Mouse (Mus musculus): Measurements from ENCODE around the gene Epb41l1. TPM values are rescaled to one million over a fixed set of nuclear protein-coding genes. Genes with fewer than 3 reads are reported as not detected.

Epb41l1 gene
- polyA plus RNA-seq, 1 experiment from 2014 or later = 4.2 TPM

GRCm38 (mm10) chr2:156457343-156457717, 36.6 kb downstream of the Epb41l1 start:
- 63% methylated on average over 4 of the region's 4 CpGs for WGBS

DNA sequence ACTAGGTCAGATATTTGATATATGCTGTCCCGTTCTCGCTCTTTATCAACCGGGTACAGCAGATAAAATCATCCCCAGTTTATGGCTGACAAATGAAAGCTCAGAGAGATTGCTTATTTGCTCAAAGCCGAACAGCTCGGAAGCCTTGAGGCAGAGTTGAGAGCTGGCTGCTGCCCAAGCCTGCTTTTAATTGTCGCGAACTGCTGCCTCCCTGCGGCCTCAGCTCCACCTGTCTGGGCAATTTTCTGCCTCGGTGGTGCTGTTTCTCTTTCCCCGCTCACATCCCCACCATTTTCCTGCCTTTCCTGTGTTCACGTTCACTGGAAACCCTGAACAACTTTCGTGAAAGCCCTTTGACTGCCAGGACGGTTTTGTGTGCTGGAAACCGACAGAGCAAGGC, 39.8 kb downstream of the Epb41l1 start:
- 37% methylated on average over 14 of the region's 14 CpGs for WGBS
- ATAC-seq (replicated peaks; ENCODE audit: low FRiP score, low TSS enrichment, low read depth) (no peak), DNase-seq (ENCODE audit: low spot score) (no peak)
- Histone ChIP-seq H3K36me3 (ENCODE audit: control insufficient read depth, insufficient read depth, low read length) (no peaks in the 10 kb centered on the region), H3K9me3 (ENCODE audit: control insufficient read depth, low read length) (no peaks in the 10 kb centered on the region), H3K4me2 (ENCODE audit: low read length) (no peak overlapping the region), H3K4me1 (replicated peaks; ENCODE audit: control insufficient read depth, insufficient read depth, low read length) (peaks cover 6% of the 10 kb centered on the region), H3K27me3 (replicated peaks; ENCODE audit: control insufficient read depth, insufficient read depth, low read length) (no peaks in the 10 kb centered on the region), H3K27ac (ENCODE audit: low read depth) (no peak overlapping the region), H3K9ac (ENCODE audit: low read length) (no peak overlapping the region), H3K4me3 (ENCODE audit: low read depth, low read length) (no peak overlapping the region)

More at GRCm38 (mm10) chr2:156457343-156457717, 36.6 kb downstream of the Epb41l1 start:
- no peak for ATAC-seq (replicated peaks; ENCODE audit: low FRiP score, low TSS enrichment, low read depth)
- Histone ChIP-seq H3K9ac (ENCODE audit: low read length) (no peak overlapping the region), H3K4me3 (ENCODE audit: low read depth, low read length) (no peak overlapping the region), H3K9me3 (ENCODE audit: control insufficient read depth, low read length) (no peaks in the 10 kb centered on the region), H3K27ac (ENCODE audit: low read depth) (no peak overlapping the region), H3K36me3 (ENCODE audit: control insufficient read depth, insufficient read depth, low read length) (no peaks in the 10 kb centered on the region), H3K27me3 (replicated peaks; ENCODE audit: control insufficient read depth, insufficient read depth, low read length) (no peaks in the 10 kb centered on the region), H3K4me2 (ENCODE audit: low read length) (no peak overlapping the region), H3K4me1 (replicated peaks; ENCODE audit: control insufficient read depth, insufficient read depth, low read length) (peaks cover 3% of the 10 kb centered on the region)
- no peak for DNase-seq (ENCODE audit: low spot score)

- H3K27me3 ChIP-seq (replicated peaks; ENCODE audit: control insufficient read depth, insufficient read depth, low read length) = no peaks in the 10 kb centered on the region
- no peak overlapping the region for H3K9ac ChIP-seq (ENCODE audit: low read length)
- H3K4me2 ChIP-seq (ENCODE audit: low read length) = no peak overlapping the region
- no peaks in the 10 kb centered on the region for H3K36me3 ChIP-seq (ENCODE audit: control insufficient read depth, insufficient read depth, low read length)
- ATAC-seq (replicated peaks; ENCODE audit: low FRiP score, low TSS enrichment, low read depth) = peak; percentile 67; the same call in 1 of the 2 replicates
- H3K4me1 ChIP-seq (replicated peaks; ENCODE audit: control insufficient read depth, insufficient read depth, low read length) = peaks cover 6% of the 10 kb centered on the region
- no peak overlapping the region for H3K4me3 ChIP-seq (ENCODE audit: low read depth, low read length)
- no peak overlapping the region for H3K27ac ChIP-seq (ENCODE audit: low read depth)
- no peak for DNase-seq (ENCODE audit: low spot score)
- 47% methylated on average over 14 of the region's 14 CpGs for WGBS
- no peaks in the 10 kb centered on the region for H3K9me3 ChIP-seq (ENCODE audit: control insufficient read depth, low read length)
These were observed 41.7 kb downstream of the Epb41l1 start for GRCm38 (mm10) chr2:156462154-156463029.

- no peak for ATAC-seq (replicated peaks; ENCODE audit: low FRiP score, low TSS enrichment, low read depth)
These were observed 43.7 kb downstream of the Epb41l1 start for GRCm38 (mm10) chr2:156464416-156464815.

GRCm38 (mm10) chr2:156467538-156467937, 46.8 kb downstream of the Epb41l1 start:
- DNase-seq (ENCODE audit: low spot score) = no peak
- no peaks in the 10 kb centered on the region for H3K27me3 ChIP-seq (replicated peaks; ENCODE audit: control insufficient read depth, insufficient read depth, low read length)
- H3K9ac ChIP-seq (ENCODE audit: low read length) = no peak overlapping the region
- WGBS = 82% methylated on average over 11 of the region's 11 CpGs
- H3K4me2 ChIP-seq (ENCODE audit: low read length) = no peak overlapping the region
- no peak for ATAC-seq (replicated peaks; ENCODE audit: low FRiP score, low TSS enrichment, low read depth)
- H3K9me3 ChIP-seq (ENCODE audit: control insufficient read depth, low read length) = no peaks in the 10 kb centered on the region
- H3K4me1 ChIP-seq (replicated peaks; ENCODE audit: control insufficient read depth, insufficient read depth, low read length) = peaks cover 1% of the 10 kb centered on the region
- H3K4me3 ChIP-seq (ENCODE audit: low read depth, low read length) = no peak overlapping the region
- H3K27ac ChIP-seq (ENCODE audit: low read depth) = no peak overlapping the region
- no peaks in the 10 kb centered on the region for H3K36me3 ChIP-seq (ENCODE audit: control insufficient read depth, insufficient read depth, low read length)

More at GRCm38 (mm10) chr2:156464416-156464815, 43.7 kb downstream of the Epb41l1 start:
- no peak overlapping the region for H3K4me3 ChIP-seq (ENCODE audit: low read depth, low read length)
- DNase-seq (ENCODE audit: low spot score) = no peak
- no peaks in the 10 kb centered on the region for H3K27me3 ChIP-seq (replicated peaks; ENCODE audit: control insufficient read depth, insufficient read depth, low read length)
- no peaks in the 10 kb centered on the region for H3K9me3 ChIP-seq (ENCODE audit: control insufficient read depth, low read length)
- peaks cover 6% of the 10 kb centered on the region for H3K4me1 ChIP-seq (replicated peaks; ENCODE audit: control insufficient read depth, insufficient read depth, low read length)
- WGBS = 86% methylated on average over 4 of the region's 4 CpGs
- H3K9ac ChIP-seq (ENCODE audit: low read length) = no peak overlapping the region
- H3K36me3 ChIP-seq (ENCODE audit: control insufficient read depth, insufficient read depth, low read length) = no peaks in the 10 kb centered on the region
- H3K4me2 ChIP-seq (ENCODE audit: low read length) = no peak overlapping the region
- H3K27ac ChIP-seq (ENCODE audit: low read depth) = no peak overlapping the region

- Histone ChIP-seq H3K27ac (ENCODE audit: low read depth) (no peak overlapping the region), H3K4me2 (ENCODE audit: low read length) (no peak overlapping the region), H3K27me3 (replicated peaks; ENCODE audit: control insufficient read depth, insufficient read depth, low read length) (no peaks in the 10 kb centered on the region), H3K9me3 (ENCODE audit: control insufficient read depth, low read length) (no peaks in the 10 kb centered on the region), H3K9ac (ENCODE audit: low read length) (no peak overlapping the region), H3K4me3 (ENCODE audit: low read depth, low read length) (no peak overlapping the region), H3K36me3 (ENCODE audit: control insufficient read depth, insufficient read depth, low read length) (no peaks in the 10 kb centered on the region), H3K4me1 (replicated peaks; ENCODE audit: control insufficient read depth, insufficient read depth, low read length) (0 out of 2 replicates have a peak, but pooled peaks cover 4% of the 10 kb centered on the region)
- ATAC-seq (replicated peaks; ENCODE audit: low FRiP score, low TSS enrichment, low read depth) (no peak), DNase-seq (ENCODE audit: low spot score) (no peak)
- 87% methylated on average over 5 of the region's 5 CpGs for WGBS
These were observed 48.2 kb downstream of the Epb41l1 start for GRCm38 (mm10) chr2:156468890-156469289.

DNA sequence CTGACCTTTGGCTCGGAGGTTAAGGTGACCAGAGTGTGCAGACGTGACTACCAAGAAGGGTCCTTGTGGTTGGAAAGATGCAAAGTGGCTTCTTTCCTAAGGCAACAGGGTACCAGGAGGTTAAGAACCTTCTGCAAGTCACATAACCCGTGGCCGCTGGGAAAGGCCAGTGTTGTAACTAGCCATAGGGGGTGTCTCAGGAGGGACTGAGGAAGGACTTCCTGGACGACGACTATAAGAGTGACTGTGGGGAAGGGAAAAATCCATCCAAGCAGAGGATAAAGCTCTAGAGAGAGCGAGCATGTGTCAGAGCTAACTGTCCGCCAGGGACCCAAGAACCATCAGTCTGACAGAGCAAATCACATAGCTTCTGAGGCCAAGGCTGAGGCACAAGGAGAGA, 48.8 kb downstream of the Epb41l1 start:
- WGBS = 76% methylated on average over 8 of the region's 8 CpGs
- ATAC-seq (replicated peaks; ENCODE audit: low FRiP score, low TSS enrichment, low read depth) = no peak
- Histone ChIP-seq H3K9ac (ENCODE audit: low read length) (no peak overlapping the region), H3K27ac (ENCODE audit: low read depth) (no peak overlapping the region), H3K27me3 (replicated peaks; ENCODE audit: control insufficient read depth, insufficient read depth, low read length) (no peaks in the 10 kb centered on the region), H3K4me3 (ENCODE audit: low read depth, low read length) (no peak overlapping the region), H3K4me1 (replicated peaks; ENCODE audit: control insufficient read depth, insufficient read depth, low read length) (peaks cover 5% of the 10 kb centered on the region; the same call in 1 of the 2 replicates), H3K36me3 (ENCODE audit: control insufficient read depth, insufficient read depth, low read length) (no peaks in the 10 kb centered on the region), H3K4me2 (ENCODE audit: low read length) (no peak overlapping the region), H3K9me3 (ENCODE audit: control insufficient read depth, low read length) (no peaks in the 10 kb centered on the region)
- DNase-seq (ENCODE audit: low spot score) = no peak

- ATAC-seq (replicated peaks; ENCODE audit: low FRiP score, low TSS enrichment, low read depth) = no peak
These were observed 50.2 kb downstream of the Epb41l1 start for GRCm38 (mm10) chr2:156470938-156471337.

GRCm38 (mm10) chr2:156472336-156472735, 51.6 kb downstream of the Epb41l1 start:
- no peak for DNase-seq (ENCODE audit: low spot score)
- Histone ChIP-seq H3K4me1 (replicated peaks; ENCODE audit: control insufficient read depth, insufficient read depth, low read length) (peaks cover 11% of the 10 kb centered on the region), H3K27me3 (replicated peaks; ENCODE audit: control insufficient read depth, insufficient read depth, low read length) (no peaks in the 10 kb centered on the region), H3K36me3 (ENCODE audit: control insufficient read depth, insufficient read depth, low read length) (no peaks in the 10 kb centered on the region), H3K27ac (ENCODE audit: low read depth) (no peak overlapping the region), H3K9ac (ENCODE audit: low read length) (no peak overlapping the region), H3K4me2 (ENCODE audit: low read length) (no peak overlapping the region), H3K9me3 (ENCODE audit: control insufficient read depth, low read length) (no peaks in the 10 kb centered on the region), H3K4me3 (ENCODE audit: low read depth, low read length) (no peak overlapping the region)
- no peak for ATAC-seq (replicated peaks; ENCODE audit: low FRiP score, low TSS enrichment, low read depth)
- 89% methylated on average over 8 of the region's 8 CpGs for WGBS

More at GRCm38 (mm10) chr2:156470938-156471337, 50.2 kb downstream of the Epb41l1 start:
- no peaks in the 10 kb centered on the region for H3K9me3 ChIP-seq (ENCODE audit: control insufficient read depth, low read length)
- H3K9ac ChIP-seq (ENCODE audit: low read length) = no peak overlapping the region
- no peaks in the 10 kb centered on the region for H3K27me3 ChIP-seq (replicated peaks; ENCODE audit: control insufficient read depth, insufficient read depth, low read length)
- DNase-seq (ENCODE audit: low spot score) = no peak
- H3K4me3 ChIP-seq (ENCODE audit: low read depth, low read length) = no peak overlapping the region
- H3K36me3 ChIP-seq (ENCODE audit: control insufficient read depth, insufficient read depth, low read length) = no peaks in the 10 kb centered on the region
- 86% methylated on average over 7 of the region's 7 CpGs for WGBS
- no peak overlapping the region for H3K4me2 ChIP-seq (ENCODE audit: low read length)
- no peak overlapping the region for H3K27ac ChIP-seq (ENCODE audit: low read depth)
- H3K4me1 ChIP-seq (replicated peaks; ENCODE audit: control insufficient read depth, insufficient read depth, low read length) = peaks cover 5% of the 10 kb centered on the region; the same call in 1 of the 2 replicates

All from intestine, embryonic 14.5 days (tissue).